Mouse (Mus musculus) midbrain, postnatal 0 days (tissue): Measurements from ENCODE around the gene Golt1a. TPM values are rescaled to one million over a fixed set of nuclear protein-coding genes. Genes with fewer than 3 reads are reported as not detected.

Source experiments
- ATAC-seq: fragments of 200-750 bp; cut with Nextera tagmentation; 2 replicates; pipeline ENCODE4 v1.8.0; 2017; ENCODE audit warnings: moderate number of reproducible peaks, mild to moderate bottlenecking, moderate TSS enrichment, moderate library complexity; ENCODE audit not compliant: low FRiP score
- DNase-seq: peaks from one replicate; pipeline ENCODE4 v3.0.0-alpha.2; 2015; ENCODE audit warnings: low spot score
- H3K27ac ChIP-seq: fragments of 300-500 bp; sonication (generic); 2 replicates; pipeline ENCODE4 v1.5.1; 2014; ENCODE audit warnings: low read depth, mild to moderate bottlenecking, low read length, mixed read lengths
- H3K27me3 ChIP-seq: fragments of 300-500 bp; sonication (generic); 2 replicates; pipeline ENCODE4 v1.6.1; 2014; ENCODE audit warnings: low read length, control low read depth, mixed read lengths; ENCODE audit not compliant: insufficient read depth
- H3K36me3 ChIP-seq: fragments of 300-500 bp; sonication (generic); 2 replicates; pipeline ENCODE4 v1.6.1; 2014; ENCODE audit warnings: low read length, control low read depth, mixed read lengths; ENCODE audit not compliant: insufficient read depth
- H3K4me1 ChIP-seq: fragments of 300-500 bp; sonication (generic); 2 replicates; pipeline ENCODE4 v1.6.1; 2014; ENCODE audit warnings: mild to moderate bottlenecking, control low read depth, antibody characterized with exemption, low read length, mixed read lengths; ENCODE audit not compliant: insufficient read depth
- H3K4me2 ChIP-seq: fragments of 300-500 bp; sonication (generic); 2 replicates; pipeline ENCODE4 v1.6.1; 2014; ENCODE audit warnings: low read depth, mild to moderate bottlenecking, low read length, mixed read lengths; ENCODE audit not compliant: poor library complexity, severe bottlenecking
- H3K4me3 ChIP-seq: fragments of 300-500 bp; sonication (generic); 2 replicates; pipeline ENCODE4 v1.5.1; 2014; ENCODE audit warnings: low read depth, mild to moderate bottlenecking, low read length, moderate library complexity
- H3K9ac ChIP-seq: fragments of 300-500 bp; sonication (generic); replicated peaks from 2 replicates; pipeline ENCODE4 v1.6.1; 2014; ENCODE audit warnings: mild to moderate bottlenecking, low read length, moderate library complexity, mixed read lengths; ENCODE audit not compliant: poor library complexity, severe bottlenecking
- H3K9me3 ChIP-seq: fragments of 300-500 bp; sonication (generic); 2 replicates; pipeline ENCODE4 v1.6.1; 2016; ENCODE audit warnings: low read length, control low read depth
- CTCF ChIP-seq: IDR thresholded peaks from 2 replicates; pipeline ENCODE4 v1.5.1; 2016; ENCODE audit warnings: antibody characterized with exemption, mild to moderate bottlenecking
- WGBS: fragments of 180-500 bp; shearing (Covaris S2); extraction: QIAGEN DNeasy Blood & Tissue Kit; methylation state at CpG from one replicate; pipeline ENCODE4 v1.1.7; 2014; 5-methylcytosine and 5-hydroxymethylcytosine counted together
- polyA plus RNA-seq: library from polyadenylated mRNA; unstranded; fragments of >200 nt; fragmentation: Nextera tagmentation; extraction: Ambion mirVana; gene quantifications from 2 replicates; pipeline ENCODE4 v1.2.1, GENCODE M21; 2015
- total RNA-seq: library from RNA; depleted of rRNA; stranded (reverse); fragments of >200 nt; gene quantifications from 2 replicates; pipeline ENCODE4 v1.2.3, GENCODE M21; 2014; rRNA removed

The Golt1a gene
- total and polyA plus RNA-seq, 2 experiments from 2014 or later = not detected

DNA sequence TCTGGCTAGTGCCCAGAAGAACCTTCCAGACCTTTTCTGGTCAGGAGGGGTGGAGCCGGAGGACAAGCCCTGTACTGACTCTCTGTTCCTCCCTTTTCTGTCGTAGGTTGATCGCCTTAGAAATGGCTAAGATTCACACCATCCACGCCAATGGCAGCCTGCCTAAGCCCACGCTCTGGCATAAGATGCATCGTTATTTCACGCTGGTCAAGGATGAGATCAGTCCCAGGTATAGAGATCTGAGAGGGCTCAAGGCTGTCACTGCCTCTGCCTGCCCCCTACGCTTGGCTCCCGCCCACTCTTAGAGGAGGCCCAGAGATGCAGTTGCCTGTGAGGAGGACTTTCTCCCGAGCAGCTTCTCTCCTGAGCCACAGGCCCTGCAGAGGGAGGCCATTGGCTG lies 59.0 kb downstream of the Golt1a start:
- no peak overlapping the region for H3K9ac ChIP-seq
- no peak for DNase-seq
- no peak overlapping the region for H3K4me2 ChIP-seq
- no peaks in the 10 kb centered on the region for H3K27me3 ChIP-seq
- no peaks in the 10 kb centered on the region for H3K9me3 ChIP-seq
- 61% methylated on average over 10 of the region's 10 CpGs for WGBS
- H3K27ac ChIP-seq = no peak overlapping the region
- TF ChIP-seq CTCF = no peak
- H3K36me3 ChIP-seq = peaks cover 3% of the 10 kb centered on the region; the same call in 1 of the 2 replicates
- H3K4me1 ChIP-seq = 0 out of 2 replicates have a peak, but pooled peaks cover 3% of the 10 kb centered on the region
- no peak for ATAC-seq
- no peak overlapping the region for H3K4me3 ChIP-seq

DNA sequence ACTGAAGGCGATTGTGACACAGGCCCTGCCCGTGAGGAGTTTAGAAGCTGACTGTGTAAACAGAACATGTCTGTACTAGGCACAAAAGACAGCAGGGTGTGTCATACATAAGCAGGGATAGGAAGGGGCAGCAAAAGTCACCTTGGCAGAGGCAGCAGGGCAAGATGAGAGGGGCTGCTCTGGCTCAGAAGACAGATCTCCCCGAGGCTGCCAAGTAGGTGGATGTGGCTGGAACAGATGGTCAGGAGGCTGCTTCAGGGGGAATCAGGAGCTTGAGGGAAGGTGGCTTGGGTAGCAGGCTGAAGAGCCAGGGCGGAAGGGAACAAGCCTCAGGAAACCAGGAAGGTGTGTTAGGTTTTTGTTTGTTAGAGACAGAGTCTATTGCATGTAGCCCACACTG lies 60.8 kb downstream of the Golt1a start:
- Histone ChIP-seq H3K36me3 (peaks cover 6% of the 10 kb centered on the region; the same call in 1 of the 2 replicates), H3K27me3 (no peaks in the 10 kb centered on the region), H3K9ac (no peak overlapping the region), H3K9me3 (no peaks in the 10 kb centered on the region), H3K27ac (no peak overlapping the region), H3K4me3 (no peak overlapping the region), H3K4me2 (no peak overlapping the region), H3K4me1 (0 out of 2 replicates have a peak, but pooled peaks cover 3% of the 10 kb centered on the region)
- DNase-seq (no peak), ATAC-seq (no peak)
- whole genome bisulfite sequencing = 79% methylated on average over 4 of the region's 4 CpGs
- no peak for TF ChIP-seq CTCF

DNA sequence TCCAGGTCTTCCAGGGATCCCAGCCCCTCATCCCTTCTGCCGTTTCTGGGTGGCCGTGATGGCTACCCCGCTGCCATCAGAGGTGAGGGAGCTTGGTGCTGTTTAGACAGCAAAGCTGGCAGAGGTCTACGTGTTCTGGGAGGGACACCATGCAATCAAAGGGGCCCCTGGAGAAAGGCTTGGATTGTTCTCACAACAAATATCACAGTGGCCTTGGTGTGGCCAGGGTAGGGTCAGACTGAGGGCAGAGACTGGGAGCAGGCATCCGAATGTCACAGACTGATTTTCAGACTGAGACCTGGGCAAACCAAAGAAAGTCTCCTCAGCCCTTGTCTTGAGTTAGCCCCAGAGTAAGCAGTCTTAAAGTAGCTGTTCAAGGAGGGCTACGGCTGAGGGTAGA lies 61.8 kb downstream of the Golt1a start:
- Histone ChIP-seq H3K27ac (no peak overlapping the region), H3K4me1 (0 out of 2 replicates have a peak, but pooled peaks cover 3% of the 10 kb centered on the region), H3K27me3 (no peaks in the 10 kb centered on the region), H3K9me3 (no peaks in the 10 kb centered on the region), H3K4me3 (no peak overlapping the region), H3K4me2 (no peak overlapping the region), H3K36me3 (peaks cover 6% of the 10 kb centered on the region; the same call in 1 of the 2 replicates), H3K9ac (no peak overlapping the region)
- no peak for ATAC-seq
- WGBS = 92% methylated on average over 6 of the region's 6 CpGs
- no peak for DNase-seq
- no peak for TF ChIP-seq CTCF

DNA sequence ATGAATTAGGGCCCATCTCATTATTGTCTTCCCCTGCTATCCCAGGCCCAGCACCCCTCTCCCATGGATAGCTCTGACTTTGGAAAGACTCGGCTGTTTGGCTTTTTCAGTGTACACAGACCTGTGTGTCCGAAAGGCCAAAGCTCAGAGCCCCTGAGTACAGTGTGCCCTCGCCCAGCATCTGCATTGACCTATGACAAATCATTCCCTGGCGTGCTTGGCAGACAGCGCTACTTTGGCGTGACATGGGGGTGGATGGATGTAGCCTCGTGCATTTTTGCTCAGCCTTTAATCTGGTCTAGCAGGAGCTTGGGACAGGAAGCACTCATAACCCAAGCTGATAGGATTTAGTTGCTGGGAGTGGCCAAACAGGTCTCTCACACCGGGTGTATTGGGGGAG lies 62.5 kb downstream of the Golt1a start:
- ATAC-seq = no peak
- H3K4me2 ChIP-seq = no peak overlapping the region
- 0 out of 2 replicates have a peak, but pooled peaks cover 3% of the 10 kb centered on the region for H3K4me1 ChIP-seq
- no peak for TF ChIP-seq CTCF
- no peaks in the 10 kb centered on the region for H3K27me3 ChIP-seq
- H3K36me3 ChIP-seq = peaks cover 11% of the 10 kb centered on the region; the same call in 1 of the 2 replicates
- 65% methylated on average over 8 of the region's 8 CpGs for WGBS
- H3K9ac ChIP-seq = no peak overlapping the region
- H3K27ac ChIP-seq = no peak overlapping the region
- no peak for DNase-seq
- no peaks in the 10 kb centered on the region for H3K9me3 ChIP-seq
- no peak overlapping the region for H3K4me3 ChIP-seq

Other genes starting within 250 kb of the Golt1a start
- 42.3 and 45.3 TPM in 2 replicates for gene Ppp1r15b, start 178.7 kb upstream of the Golt1a start, total RNA-seq
- 16.9 and 17.5 TPM in 2 replicates for gene Ppp1r15b, start 178.7 kb upstream of the Golt1a start, polyA plus RNA-seq
- 49.3 and 52.2 TPM in 2 replicates for gene Plekha6, start 145.6 kb upstream of the Golt1a start, total RNA-seq
- gene Plekha6, start 145.6 kb upstream of the Golt1a start, polyA plus RNA-seq = 9.4 and 11.9 TPM in 2 replicates
- gene Kiss1, start 12.1 kb downstream of the Golt1a start, total RNA-seq = not detected in 2 replicates
- gene Kiss1, start 12.1 kb downstream of the Golt1a start, polyA plus RNA-seq = 0.47 and 2.6 TPM in 2 replicates
- gene Ren1, start 40.7 kb downstream of the Golt1a start, total RNA-seq = 0.14 TPM in 1 of 2 replicates, not detected in the other
- gene Ren1, start 40.7 kb downstream of the Golt1a start, polyA plus RNA-seq = 0.23 TPM in 1 of 2 replicates, not detected in the other
- 49.8 and 52.0 TPM in 2 replicates for gene Etnk2, start 53.8 kb downstream of the Golt1a start, total RNA-seq
- 34.5 and 37.2 TPM in 2 replicates for gene Etnk2, start 53.8 kb downstream of the Golt1a start, polyA plus RNA-seq
- 16.5 and 17.3 TPM in 2 replicates for gene Sox13, start 114.6 kb downstream of the Golt1a start, total RNA-seq
- gene Sox13, start 114.6 kb downstream of the Golt1a start, polyA plus RNA-seq = 3.3 and 4.7 TPM in 2 replicates